Mouse (Mus musculus): ENCODE results near the gene Oat. TPM values are rescaled to one million over a fixed set of nuclear protein-coding genes. Genes with fewer than 3 reads are reported as not detected.
A peak's percentile ranks its signal among the peaks of the same experiment; 100 is the strongest.

Oat gene
- total RNA-seq (2021), result 100 to 1,000 TPM; 162 to 164 TPM

DNA sequence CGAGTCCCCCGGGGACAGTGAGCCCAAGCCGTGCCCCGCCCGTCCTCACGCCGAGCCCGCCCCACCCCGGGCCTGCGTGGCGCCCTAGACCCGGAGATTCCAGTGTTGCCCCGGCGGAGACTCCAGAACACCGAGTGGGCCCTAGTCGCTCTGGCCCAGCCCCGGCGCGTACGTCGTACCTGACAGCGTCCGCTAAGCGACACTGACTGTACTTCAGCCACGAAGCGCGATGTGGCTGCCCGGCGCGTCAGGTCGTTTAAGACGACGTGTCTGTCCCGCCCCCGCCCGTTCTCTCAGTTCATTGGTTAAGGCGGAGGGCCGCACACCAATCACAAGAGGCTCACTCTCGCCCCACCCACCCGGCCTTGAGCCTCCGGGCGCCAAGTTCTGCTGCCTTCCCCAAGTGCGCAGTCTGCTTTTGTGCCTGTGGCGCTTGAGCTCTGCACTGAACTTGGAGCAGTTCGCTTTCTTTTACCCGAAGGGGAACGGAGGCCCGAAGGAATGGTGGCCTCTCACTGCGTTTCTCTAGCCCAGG is at the start of gene Oat:
Gene Oat, minus strand, starts transcription at position 283 of the 535 bp plus-strand sequence.
- intact Hi-C loops (cut with DNase I), result loop anchor here (5.0 to 10.0 kb wide), 2 partner anchors 56 to 149 kb away; no protein-coding TSS in a partner anchor
- peak; percentile 93 for DNase-seq (ENCODE audit: low spot score)

DNA sequence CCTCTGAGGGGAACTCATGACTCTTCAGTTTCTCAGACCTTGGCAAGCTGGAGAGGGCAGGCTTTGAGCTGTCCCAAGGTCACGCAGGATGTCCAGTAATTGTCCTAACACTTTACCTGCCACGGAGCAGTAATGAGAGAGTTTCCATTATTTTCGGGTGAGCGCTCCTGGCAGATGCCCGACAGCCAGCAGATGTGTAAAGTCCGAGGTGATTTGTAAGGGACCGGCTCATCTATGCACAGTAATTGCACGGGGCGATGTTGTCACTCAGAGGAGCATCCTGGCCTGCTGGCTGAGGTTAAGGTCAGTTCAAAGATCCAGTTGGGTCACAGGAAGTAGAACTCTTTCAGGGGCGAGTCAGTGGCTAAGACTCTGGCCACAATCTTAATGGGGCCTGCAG is 48.0 kb upstream of the Oat start:
- intact Hi-C loops (cut with DNase I), result no loop called here
- DNase-seq (ENCODE audit: low spot score), result no peak

DNA sequence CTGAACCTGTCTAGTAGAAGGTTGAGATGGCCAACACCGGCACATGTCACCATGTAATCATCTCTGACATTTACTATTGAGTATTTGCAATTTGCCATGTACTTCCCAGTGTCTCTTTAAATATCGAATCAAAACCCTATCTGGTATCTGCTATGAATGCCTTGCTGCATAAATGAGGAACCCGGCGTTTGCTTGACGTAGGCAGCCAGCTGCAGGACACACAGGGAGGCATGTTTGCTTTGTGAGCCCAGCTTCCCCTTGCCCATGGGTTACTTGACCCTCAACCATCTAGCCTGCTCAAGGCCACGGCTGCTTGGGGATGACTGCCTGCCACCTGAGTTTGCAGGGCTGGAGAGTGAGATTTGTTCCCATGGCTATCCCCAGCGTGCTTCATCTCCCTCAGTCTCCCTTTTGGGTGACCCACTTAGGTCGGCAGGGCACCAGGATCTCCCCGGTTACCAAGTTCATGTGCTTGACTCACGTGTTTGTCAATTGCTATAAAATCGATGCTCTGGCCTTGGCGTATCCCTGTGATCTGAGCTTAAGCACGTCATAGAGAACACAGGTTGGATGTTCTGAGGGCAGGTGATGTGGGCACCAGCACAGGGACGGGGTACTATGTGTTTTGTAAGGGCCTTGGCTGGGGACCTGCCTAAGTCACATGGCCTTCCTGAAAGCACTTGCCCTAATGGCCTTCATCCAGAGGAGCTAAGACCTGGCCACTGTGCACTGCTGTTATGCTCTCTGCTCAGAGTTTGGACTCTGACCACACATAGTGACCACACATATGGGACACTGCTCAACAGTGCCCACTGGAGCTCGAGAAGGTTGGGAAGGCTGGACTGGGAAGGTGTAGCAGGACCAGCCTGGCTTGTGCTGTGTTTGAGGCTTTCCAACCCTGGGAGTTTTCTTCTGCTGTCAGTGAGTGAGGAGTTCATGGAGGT is 44.0 kb upstream of the Oat start:
- intact Hi-C loops (cut with DNase I), result no loop called here
- DNase-seq (ENCODE audit: low spot score), result no peak

DNA sequence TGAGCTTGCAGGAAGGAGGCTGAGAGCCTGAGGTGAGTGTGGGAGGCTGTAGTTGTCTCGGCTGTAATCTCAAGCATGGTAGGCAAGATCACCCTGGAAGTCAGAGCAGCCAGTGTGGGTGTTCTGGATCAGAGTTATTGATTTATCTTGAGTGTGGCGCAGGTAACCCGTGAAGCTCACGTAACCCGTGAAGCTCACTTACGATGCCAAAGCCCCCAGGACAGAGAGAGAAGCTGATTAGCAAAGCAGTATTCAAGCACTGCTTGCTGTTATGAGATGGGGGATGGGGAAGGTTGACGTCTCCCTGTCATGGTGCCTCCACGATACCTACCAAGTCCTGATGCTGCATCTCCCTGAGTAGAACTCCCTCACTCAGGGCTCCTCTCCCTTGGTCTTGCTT is 43.4 kb upstream of the Oat start:
- DNase-seq (ENCODE audit: low spot score), result no peak
- intact Hi-C loops (cut with DNase I), result no loop called here

DNA sequence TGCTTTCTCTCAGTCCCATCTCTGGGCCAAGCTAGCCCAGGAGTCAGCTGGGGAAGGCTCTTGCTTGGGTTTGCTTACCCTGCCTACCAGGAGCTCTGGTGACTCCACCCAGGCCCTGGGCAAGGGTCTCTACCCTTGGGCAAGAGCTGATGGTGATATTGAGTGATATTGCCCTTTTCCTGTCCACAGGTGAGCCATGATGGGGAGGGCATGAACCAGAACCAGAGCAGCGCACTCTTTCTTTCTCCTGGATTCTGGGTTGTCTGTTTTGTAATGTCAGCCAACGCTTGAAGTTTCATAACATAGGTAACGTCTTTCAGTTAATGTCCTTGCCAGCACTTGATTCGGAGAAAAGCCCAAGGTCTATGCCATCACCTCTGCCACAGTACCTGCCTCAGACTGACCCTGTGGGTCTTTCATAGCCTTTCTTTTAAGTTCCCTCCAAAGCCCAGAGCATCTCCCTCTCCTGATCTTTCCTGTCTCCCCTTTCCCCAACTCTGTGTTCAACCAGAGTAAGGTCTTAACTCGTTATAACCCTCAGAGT is 40.9 kb upstream of the Oat start:
- intact Hi-C loops (cut with DNase I), result no loop called here

DNA sequence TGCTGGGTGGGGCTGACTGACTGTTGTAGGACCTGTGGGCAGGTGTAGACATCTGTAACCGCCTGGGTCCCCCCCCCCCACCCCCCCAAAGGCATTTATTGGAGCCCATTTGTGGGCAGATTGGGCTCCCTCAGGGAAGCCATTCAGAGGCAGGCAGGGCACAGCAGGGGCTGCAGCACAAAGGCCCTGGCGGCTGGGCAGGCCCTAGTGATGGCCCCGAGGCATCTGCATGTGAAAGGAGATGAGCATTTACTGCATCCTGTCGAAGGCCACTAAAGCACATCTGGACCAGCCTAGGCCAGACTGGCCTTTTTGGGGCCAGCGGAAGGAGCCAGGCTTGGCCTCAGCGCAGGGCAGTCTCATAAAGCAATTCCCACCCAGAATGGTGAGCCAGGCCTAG is 40.2 kb upstream of the Oat start:
- intact Hi-C loops (cut with DNase I), result no loop called here

More for the DNA sequence above, 40.9 kb upstream of the Oat start:
- DNase-seq (ENCODE audit: low spot score), result no peak

DNA sequence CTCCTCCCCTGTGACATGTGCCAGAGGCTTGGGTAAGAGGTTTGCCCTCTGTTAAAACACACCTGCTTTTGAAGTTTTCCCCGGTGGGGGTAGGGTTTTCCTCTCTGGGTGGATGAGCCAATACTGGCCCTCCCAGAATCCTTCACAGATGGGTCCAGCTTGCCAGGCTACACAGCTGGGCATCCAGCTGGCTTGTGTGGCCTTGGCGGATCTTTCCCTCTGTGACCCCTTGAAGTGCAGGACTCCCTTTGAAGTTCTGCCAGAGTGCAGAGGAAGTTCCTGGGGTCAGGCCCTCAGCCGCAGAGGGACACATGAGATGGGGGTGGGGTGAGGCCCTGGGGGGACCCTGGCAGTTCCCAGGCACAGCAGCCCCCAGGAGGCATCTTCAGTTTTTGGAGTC is 39.1 kb upstream of the Oat start:
- DNase-seq (ENCODE audit: low spot score), result no peak
- intact Hi-C loops (cut with DNase I), result no loop called here

More for the DNA sequence above, 40.2 kb upstream of the Oat start:
- no peak for DNase-seq (ENCODE audit: low spot score)

DNA sequence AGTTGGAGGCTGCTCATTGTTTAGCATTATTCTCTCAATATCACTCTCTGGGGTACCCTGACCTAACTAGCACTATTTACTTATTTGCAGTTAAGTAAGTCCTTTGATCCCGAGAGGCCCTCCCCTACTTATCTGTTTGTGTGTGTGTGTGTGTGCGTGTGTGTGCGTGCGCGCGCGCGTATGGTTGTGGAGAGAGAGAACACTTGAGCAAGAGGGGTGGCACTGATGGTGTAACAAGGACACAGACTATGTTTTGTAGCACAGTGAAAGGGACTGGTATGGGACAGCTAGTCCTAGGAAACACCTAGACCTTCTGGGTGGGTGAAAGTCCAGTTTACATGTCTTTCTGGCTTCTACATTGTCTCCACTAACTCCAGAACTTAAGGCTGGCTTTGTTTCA is 35.3 kb upstream of the Oat start:
- intact Hi-C loops (cut with DNase I), result no loop called here
- no peak for DNase-seq (ENCODE audit: low spot score)

DNA sequence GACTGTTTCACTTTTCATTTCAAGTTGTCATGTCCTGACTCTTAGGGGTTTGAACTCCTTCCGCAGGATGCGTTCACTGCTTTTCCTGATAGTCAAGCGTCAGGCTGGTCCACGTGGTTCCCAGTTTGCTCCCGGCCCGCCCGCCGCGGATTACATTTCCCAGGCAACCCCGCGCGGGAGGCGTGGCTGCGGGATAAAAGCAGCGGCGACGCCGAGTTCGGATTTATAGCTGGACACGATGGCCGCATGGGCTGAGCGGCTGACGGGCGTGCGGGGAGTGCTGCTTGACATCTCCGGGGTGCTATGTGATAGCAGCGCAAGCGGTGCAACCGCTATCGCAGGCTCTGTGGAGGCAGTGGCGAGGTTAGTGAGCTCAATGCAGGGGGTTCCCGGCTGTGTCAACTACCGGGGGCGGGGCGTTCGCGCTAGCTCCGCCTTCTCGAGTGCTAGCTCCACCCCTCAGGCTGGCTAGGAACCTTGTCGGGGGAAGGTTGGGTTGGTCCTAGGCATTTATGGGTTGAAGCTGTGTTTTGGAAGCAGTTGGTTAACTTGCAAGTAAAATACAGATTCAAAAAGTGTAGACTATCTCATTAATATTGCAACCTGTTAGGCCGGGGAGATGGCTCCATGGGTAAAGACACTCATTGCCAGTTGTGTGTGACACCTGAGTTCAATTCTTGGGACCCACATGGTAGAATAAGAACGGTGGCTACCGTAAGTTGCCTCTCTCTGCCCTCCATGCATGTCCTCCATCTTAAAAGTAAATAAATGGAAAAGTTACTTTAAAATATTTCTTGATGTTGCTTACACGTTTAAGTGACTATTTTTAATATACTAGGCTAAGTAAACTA is 34.5 kb upstream of the Oat start, which contains the start of gene Lhpp:
Gene Lhpp, plus strand, starts transcription at position 171 of the 851 bp plus-strand sequence.
- peak; percentile 53 for DNase-seq (ENCODE audit: low spot score)
- intact Hi-C loops (cut with DNase I), result no loop called here

DNA sequence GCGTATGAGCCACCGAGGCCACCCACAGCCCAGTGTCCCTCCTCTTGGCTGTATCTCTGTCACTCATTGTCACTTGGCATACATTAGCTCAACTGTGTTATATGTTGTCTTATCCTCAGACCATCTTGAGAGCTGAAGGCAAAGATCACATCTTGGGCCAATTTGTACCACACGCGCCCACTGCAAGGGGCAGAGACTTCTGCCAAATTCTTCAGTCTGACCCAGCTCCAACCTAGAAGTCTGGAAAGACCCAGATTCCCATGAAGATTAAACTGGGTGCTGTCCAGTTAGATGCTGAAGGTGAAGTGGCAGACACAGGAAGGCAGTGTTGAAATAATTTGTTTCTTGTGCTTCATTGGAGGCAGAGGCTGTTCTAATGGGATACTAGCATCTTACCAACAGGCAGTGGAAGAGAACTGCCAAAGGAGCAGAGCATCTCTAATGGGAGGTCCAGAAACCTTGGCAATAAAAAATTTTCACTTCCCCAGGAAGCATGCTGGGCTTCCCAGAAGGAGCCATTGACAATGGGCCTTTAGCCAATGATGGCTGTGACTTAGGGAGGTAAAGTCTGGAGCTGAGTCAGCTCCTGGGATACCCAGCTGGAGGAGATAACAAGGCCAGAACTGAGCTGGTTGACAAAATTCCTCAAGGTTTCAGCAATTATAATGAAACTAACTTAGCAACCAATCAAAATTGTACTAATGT is 32.3 kb upstream of the Oat start:
- no peak for DNase-seq (ENCODE audit: low spot score)
- intact Hi-C loops (cut with DNase I), result no loop called here

DNA sequence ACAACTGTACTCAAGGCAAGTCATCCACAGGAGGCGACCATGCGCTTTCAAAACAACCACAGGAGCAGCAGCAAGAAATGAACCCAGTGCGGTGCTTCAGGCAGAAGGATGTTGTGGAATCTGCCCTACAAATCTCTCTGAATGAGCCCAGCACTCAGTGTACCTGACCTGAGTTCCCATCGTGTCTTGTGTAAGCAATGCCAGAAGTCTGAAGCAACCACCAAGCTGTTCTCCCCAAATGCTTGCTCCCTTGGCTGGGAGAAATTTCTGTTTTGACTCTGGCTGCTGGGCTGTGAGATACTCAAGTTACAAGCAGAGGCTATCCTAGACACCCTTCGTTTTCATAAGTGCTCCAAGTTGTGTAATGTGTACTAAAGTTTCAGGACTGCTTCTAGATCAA is 29.5 kb upstream of the Oat start:
- intact Hi-C loops (cut with DNase I), result no loop called here
- DNase-seq (ENCODE audit: low spot score), result no peak

DNA sequence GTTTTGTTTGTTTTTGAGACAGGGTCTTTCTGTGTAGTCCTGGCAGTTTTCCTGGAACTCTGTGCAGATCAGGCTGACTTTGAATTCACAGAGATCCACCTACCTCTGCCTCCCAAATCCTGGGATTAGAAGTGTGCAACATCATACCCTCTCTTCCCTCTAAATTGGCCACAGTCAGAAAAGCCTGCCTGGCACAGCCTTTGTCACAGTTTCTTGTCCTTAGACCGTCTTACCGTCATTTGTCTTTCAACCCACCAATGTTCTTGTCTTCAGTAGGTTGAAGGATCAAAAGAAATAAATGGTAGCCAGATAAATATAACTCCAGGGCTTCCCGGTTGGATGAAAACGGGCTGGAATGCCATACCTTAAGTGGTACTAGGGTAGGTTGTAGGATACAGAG is 28.5 kb upstream of the Oat start:
- no peak for DNase-seq (ENCODE audit: low spot score)
- intact Hi-C loops (cut with DNase I), result no loop called here

DNA sequence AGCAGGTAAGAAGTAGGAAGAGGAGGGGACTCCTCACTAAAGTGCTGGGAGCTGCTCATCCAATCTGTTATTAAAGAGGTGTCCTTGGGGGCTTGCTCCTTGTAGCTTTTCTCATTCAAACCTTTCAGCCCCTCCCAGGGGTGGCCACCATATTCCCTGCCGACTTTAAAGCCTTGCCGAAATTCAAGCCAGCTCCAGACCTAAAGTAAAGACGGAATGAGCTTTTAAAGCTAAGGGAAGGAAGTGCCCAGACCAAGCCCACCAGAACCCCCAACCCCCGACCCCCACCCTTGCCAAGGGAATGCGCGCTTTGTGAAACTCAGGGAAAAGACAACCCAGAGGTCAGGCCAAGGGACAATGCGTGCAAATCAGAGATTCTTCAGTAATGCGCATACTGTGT is 24.7 kb upstream of the Oat start:
- intact Hi-C loops (cut with DNase I), result no loop called here

DNA sequence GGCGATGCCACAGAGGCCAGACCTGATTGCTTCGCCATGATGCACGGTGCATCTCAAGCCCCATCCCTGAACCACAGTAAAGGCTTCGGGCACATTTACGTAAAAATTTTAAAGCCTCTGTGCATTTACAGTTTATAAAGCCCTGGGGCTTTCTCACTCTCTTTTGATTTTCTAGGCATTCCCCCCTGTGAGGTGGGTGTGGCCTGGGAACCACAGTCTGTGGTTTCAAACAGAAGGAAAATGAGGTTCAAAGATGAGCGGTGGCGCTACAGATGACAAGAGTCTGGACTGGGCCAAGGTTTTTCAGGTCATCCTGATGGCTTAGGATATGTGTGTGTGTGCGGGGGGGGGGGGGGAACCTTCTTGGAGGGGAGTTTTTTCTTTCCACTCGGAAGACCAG is 23.8 kb upstream of the Oat start:
- intact Hi-C loops (cut with DNase I), result no loop called here

More for the DNA sequence above, 24.7 kb upstream of the Oat start:
- no peak for DNase-seq (ENCODE audit: low spot score)

DNA sequence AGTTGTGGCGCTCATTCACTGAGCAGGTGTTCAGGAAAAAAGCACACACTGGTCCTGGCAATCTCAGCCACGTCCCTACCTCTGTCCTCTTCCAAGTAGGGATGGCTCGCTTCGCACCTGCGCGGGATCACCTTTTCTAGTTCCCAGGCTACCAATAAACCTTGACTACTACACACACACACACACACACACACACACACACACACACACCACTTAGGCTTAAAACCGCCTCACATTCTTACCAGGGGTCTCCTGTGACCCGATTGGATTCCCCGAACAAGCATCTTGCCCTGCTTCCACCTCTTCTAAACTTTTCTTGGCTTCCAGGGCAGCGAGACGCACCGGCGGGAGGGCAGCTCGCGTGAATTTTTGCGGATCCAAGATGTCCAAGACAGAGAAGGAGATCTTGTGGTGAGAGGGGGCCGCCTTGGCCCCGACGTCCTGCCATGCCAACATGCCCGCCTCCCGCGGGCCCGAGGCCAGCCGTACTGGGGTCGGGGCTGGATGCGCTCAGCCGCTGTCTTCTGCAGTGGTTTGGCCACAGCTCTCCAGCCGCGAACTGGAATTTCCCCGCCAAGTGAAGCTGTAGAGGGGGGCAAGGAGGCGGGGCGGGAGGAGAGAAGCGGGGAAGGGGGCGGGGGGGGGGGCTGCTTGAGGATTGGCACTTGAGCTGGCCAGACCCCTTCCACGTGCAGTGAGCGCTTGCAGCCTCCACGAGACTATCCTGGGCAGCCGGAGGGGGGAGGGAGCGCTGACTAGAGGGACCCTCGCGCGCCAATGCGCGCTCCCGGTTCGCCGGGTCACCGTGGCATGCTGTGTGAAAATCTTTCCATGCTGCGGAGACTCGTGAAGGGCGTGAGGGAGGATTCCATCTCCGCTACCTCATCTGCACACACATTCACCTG is 23.1 kb upstream of the Oat start, which contains the start of gene Nkx1-2:
Gene Nkx1-2, minus strand, starts transcription at position 567 of the 905 bp plus-strand sequence.
- intact Hi-C loops (cut with DNase I), result no loop called here
- no peak for DNase-seq (ENCODE audit: low spot score)

More for the DNA sequence above, 23.8 kb upstream of the Oat start:
- no peak for DNase-seq (ENCODE audit: low spot score)

DNA sequence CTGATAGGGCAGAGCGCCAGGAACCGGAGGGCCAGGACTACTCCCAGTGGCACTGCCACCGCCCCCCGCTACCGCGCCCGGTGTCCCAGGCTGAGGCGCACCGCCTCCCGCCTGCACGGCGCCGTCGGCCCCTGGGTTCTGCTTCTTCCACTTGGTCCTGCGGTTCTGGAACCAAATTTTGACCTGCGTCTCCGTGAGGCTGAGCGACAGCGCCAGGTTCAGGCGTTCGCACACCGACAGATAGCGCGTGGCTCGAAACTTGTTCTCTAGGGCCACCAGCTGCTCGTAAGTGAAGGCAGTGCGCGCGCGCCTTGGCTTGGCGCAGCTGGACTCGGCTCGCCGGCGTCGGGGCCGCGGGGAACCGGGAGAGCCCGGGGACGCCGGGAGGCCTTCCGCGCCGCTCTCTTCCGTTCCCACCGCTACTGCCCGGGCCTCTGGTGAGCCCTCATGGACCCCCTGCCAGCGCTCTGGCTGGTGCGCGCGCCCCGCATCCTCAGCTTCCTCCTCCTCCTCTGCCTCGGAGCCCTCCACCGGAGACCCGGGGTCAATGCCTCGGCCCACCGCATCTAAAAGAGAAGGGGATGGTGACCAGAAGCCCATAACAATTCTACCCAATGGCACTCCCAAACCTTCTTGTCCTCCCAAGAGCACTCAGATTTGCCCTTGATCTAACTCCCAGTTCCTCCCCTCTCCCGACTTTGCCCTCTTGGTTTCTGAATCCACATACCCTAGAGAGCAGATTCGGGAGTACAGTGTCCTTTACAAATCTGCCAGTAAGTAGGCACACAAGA is 21.2 kb upstream of the Oat start:
- intact Hi-C loops (cut with DNase I), result no loop called here
- no peak for DNase-seq (ENCODE audit: low spot score)

DNA sequence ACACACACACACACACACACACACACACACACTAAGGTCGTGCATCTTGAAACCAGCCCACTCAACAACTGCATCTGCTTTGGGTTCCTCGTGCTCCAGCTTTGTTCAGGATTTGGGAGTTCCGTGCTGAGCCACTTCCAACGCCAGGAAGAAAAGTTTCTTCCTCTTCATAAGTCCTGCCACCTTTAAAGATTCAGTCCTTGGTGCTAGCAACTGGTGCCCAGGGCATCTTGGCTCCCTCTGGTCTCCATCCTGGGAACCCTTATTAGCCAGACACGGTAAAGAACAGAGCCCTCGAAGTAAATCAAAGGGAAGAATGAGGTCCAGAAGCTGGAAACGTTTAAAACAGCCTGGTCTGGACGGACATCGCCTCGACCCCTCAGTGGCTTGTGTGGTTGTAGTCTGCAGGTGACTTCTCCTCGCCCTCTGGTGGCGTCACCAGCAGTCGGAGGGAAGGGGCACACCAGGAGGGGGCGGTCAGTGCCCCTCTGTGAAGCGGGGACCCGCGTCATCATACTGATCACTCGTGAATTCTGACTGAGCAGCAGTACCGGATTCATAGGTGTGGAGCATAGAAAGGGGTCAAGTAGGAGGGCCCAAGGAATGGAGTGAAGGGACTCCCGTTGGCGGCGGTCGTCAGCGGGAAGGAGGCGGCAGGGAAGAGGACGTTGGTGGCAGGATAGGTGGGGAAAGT is 20.5 kb upstream of the Oat start:
- intact Hi-C loops (cut with DNase I), result no loop called here
- no peak for DNase-seq (ENCODE audit: low spot score)
